Mouse (Mus musculus) bone marrow, adult 2 months (tissue): Measurements from ENCODE around the gene Ppm1a.

ENCODE experiments used
- CTCF ChIP-seq: fragments of 200-500 bp; IDR thresholded peaks from 2 replicates; pipeline ENCODE4 v1.5.1; 2011; ENCODE audit warnings: low read length, control low read depth; ENCODE audit not compliant: control insufficient read depth, insufficient read depth
- POLR2A ChIP-seq: fragments of 200-500 bp; IDR thresholded peaks from 2 replicates; pipeline ENCODE4 v1.6.1; 2011; ENCODE audit warnings: low read depth, mild to moderate bottlenecking, control low read depth, low read length, borderline replicate concordance; ENCODE audit not compliant: control insufficient read depth

- no peak for TF ChIP-seq POLR2A
- TF ChIP-seq CTCF, result no peak
Measured at GRCm38 (mm10) chr12:72721710-72722109, 35.5 kb upstream of the Ppm1a start.
